Mouse (Mus musculus): ENCODE measurements around the gene Fignl2. TPM values are rescaled to one million over a fixed set of nuclear protein-coding genes. Genes with fewer than 3 reads are reported as not detected.

Fignl2 gene
- polyA plus RNA-seq (2015; fragmentation: Nextera tagmentation; extraction: Ambion mirVana) = 0.04 TPM in 1 of 2 replicates, not detected in the other

DNA sequence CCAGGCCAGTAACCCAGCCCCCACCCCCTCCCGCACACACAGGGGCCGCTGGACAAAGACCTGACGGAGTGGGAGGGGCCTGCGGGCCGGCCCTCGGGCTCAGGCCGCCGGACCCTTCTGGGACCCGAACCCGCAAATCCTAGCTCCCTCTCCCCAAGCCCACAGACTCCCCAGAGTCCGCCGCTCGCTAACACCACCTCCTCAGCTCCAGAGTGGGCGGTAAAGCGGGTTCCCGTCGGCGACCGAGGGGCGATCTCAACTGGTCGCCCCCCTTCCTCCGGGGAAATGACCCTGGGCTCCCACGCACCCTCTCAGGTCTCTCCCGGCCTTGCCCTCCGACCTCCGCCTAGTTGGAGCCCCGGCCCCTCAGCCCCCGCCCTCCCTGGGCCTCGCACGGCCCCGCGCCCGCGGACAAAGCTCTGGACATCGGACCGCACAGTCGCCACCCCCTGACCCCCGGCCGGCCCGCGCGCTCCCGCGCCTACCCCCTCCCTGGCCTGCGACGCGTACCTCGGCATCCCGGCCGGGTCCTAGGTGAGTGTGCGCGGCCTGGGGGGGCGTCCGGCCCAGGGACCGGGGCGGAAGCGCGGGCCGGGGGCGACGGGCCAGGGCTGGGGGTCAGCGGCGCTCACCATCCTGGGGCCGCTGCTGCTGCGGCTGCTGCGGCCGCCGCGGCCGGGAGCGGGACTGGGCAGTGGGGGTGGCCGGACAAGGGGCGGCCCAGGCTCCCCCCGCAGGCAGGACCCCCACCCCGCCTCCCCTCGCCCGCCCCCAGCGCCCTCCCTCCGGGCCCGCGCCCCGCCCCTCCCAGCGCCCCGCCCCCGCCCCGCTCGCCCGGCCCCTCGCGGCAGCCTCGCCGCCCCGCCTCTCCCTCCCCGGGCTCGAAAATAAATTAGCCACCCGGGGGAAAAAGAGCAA is at the start of gene Fignl2:
Fignl2 (minus strand) TSS at position 755 of the 918 bp plus-strand sequence.
- Histone ChIP-seq H3K9ac (ENCODE audit: low read depth, low read length) (peak within 1 kb of the TSS; percentile 71), H3K9me3 (replicated peaks; ENCODE audit: control insufficient read depth, low read length, poor library complexity, severe bottlenecking) (no peaks in the 10 kb centered on the region), H3K36me3 (ENCODE audit: control insufficient read depth, insufficient read depth, low read length) (no peaks in the 10 kb centered on the region), H3K27me3 (ENCODE audit: control insufficient read depth, insufficient read depth, low read depth, low read length) (peaks cover 4% of the 10 kb centered on the region; the same call in 1 of the 2 replicates), H3K4me3 (ENCODE audit: low read depth, low read length) (peak within 1 kb of the TSS; percentile 57), H3K27ac (ENCODE audit: low read length) (peak within 1 kb of the TSS; percentile 49; the same call in 1 of the 2 replicates), H3K4me1 (ENCODE audit: control insufficient read depth, insufficient read depth, low read length) (peaks cover 22% of the 10 kb centered on the region), H3K4me2 (ENCODE audit: low read length) (peak within 1 kb of the TSS; percentile 90)
- under 1% methylated on average over 62 of the region's 96 CpGs for WGBS
- no peak for ATAC-seq

DNA sequence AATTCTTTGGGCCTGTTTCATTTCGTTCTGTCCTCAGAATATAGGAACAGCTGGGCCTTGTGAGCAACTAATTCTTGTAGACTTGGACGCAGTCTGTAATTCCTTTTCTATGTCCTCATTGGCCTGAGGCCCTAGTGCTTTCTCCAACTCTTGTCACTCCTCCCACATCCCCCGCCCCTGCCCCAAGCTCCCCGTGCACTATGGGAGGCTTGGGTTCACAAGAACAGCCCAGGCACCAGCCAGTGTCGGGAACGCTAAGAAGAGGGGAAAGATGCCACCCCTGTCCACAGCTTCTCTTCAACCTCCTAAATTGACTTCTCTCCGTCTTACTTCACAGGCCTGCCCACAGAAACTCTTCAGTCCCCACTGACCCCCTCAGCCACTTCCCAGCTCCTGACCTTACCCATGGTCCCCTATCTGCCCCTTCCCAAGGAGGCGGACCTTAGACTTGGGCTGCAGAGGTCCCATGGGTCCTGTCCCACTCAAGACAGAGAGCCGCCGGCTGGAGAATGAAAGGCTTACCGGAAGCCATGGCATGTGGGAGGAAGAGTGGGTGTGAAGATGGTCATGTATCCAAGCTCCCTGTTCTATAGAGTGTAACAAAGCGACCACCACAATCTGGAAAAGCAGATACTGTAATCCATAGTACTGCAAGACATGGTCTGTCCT is 48.6 kb upstream of the Fignl2 start:
- ATAC-seq = no peak
- no peak overlapping the region for H3K9ac ChIP-seq (ENCODE audit: low read depth, low read length)
- 74% methylated on average over 12 of the region's 12 CpGs for WGBS

DNA sequence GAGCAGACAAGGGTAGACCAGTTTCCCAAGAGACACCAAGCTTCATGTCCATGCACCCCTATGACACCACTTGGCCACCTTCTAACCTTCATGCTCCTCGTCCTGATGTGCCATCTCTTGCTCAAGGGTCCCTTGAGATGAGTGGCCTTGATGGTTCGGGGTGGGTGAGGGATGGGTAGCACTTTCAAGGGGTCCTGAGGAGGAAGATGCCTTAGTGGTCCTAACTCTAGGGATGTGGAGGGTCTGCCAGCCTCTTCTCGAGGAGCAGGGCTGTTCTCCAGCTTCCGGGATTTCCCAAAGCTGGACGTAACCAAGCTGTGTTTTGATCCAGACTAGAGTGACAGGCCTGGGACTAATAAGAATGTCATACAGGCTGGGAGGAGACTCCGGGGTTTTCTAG is 47.2 kb upstream of the Fignl2 start:
- 93% methylated on average over 6 of the region's 6 CpGs for WGBS
- Histone ChIP-seq H3K27ac (ENCODE audit: low read length) (no peak overlapping the region), H3K36me3 (ENCODE audit: control insufficient read depth, insufficient read depth, low read length) (no peaks in the 10 kb centered on the region), H3K4me3 (ENCODE audit: low read depth, low read length) (no peak overlapping the region), H3K4me1 (ENCODE audit: control insufficient read depth, insufficient read depth, low read length) (peaks cover 3% of the 10 kb centered on the region; the same call in 1 of the 2 replicates), H3K9me3 (replicated peaks; ENCODE audit: control insufficient read depth, low read length, poor library complexity, severe bottlenecking) (no peaks in the 10 kb centered on the region), H3K9ac (ENCODE audit: low read depth, low read length) (no peak overlapping the region), H3K27me3 (ENCODE audit: control insufficient read depth, insufficient read depth, low read depth, low read length) (peaks cover 23% of the 10 kb centered on the region), H3K4me2 (ENCODE audit: low read length) (no peak overlapping the region)
- ATAC-seq = no peak

More for the DNA sequence above, 48.6 kb upstream of the Fignl2 start:
- no peak overlapping the region for H3K27ac ChIP-seq (ENCODE audit: low read length)
- H3K4me2 ChIP-seq (ENCODE audit: low read length) = no peak overlapping the region
- H3K9me3 ChIP-seq (replicated peaks; ENCODE audit: control insufficient read depth, low read length, poor library complexity, severe bottlenecking) = no peaks in the 10 kb centered on the region
- no peaks in the 10 kb centered on the region for H3K36me3 ChIP-seq (ENCODE audit: control insufficient read depth, insufficient read depth, low read length)
- H3K27me3 ChIP-seq (ENCODE audit: control insufficient read depth, insufficient read depth, low read depth, low read length) = peaks cover 27% of the 10 kb centered on the region
- H3K4me3 ChIP-seq (ENCODE audit: low read depth, low read length) = no peak overlapping the region
- H3K4me1 ChIP-seq (ENCODE audit: control insufficient read depth, insufficient read depth, low read length) = peaks cover 3% of the 10 kb centered on the region; the same call in 1 of the 2 replicates

DNA sequence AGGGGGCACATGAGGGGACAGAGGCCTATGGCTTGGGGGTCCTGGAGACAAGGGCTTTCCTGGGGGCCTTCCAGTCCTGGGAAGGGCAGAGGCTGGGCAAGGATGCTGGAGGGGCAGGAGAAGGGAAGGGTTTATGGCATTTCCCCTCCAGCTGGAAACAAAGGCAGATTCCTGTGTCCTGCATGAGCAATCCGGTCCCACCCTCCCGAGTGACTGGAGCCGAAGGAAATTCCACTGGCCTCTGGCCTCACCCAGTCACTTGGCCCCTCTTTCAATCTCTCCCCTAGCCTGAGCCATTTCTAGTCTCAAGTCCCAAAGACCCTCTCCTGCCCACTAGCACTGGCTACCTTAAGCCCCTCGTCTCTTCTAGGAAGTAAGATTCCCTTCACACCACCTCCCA is 44.8 kb upstream of the Fignl2 start:
- H3K36me3 ChIP-seq (ENCODE audit: control insufficient read depth, insufficient read depth, low read length) = no peaks in the 10 kb centered on the region
- no peak overlapping the region for H3K4me2 ChIP-seq (ENCODE audit: low read length)
- no peak overlapping the region for H3K9ac ChIP-seq (ENCODE audit: low read depth, low read length)
- H3K4me3 ChIP-seq (ENCODE audit: low read depth, low read length) = no peak overlapping the region
- WGBS = 54% methylated on average over 4 of the region's 4 CpGs
- peaks cover 13% of the 10 kb centered on the region for H3K27me3 ChIP-seq (ENCODE audit: control insufficient read depth, insufficient read depth, low read depth, low read length)
- H3K9me3 ChIP-seq (replicated peaks; ENCODE audit: control insufficient read depth, low read length, poor library complexity, severe bottlenecking) = no peaks in the 10 kb centered on the region
- ATAC-seq = no peak
- H3K27ac ChIP-seq (ENCODE audit: low read length) = no peak overlapping the region
- no peaks in the 10 kb centered on the region for H3K4me1 ChIP-seq (ENCODE audit: control insufficient read depth, insufficient read depth, low read length)

DNA sequence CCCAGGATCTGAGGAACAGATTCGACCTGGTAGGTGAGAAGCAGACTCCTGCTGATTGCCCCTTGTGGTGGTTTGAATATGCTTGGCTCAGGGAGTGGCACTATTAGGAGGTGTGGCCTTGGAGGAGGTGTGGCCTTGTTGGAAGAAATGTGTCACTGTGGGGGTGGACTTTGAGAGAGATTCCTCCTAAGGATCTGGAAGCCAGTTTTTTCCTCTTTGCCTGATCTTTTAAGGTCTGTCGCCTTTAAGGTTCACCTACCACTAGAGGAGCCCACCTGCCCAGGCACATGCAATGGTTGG is 43.9 kb upstream of the Fignl2 start:
- 24% methylated on average over 2 of the region's 2 CpGs for WGBS
- H3K4me2 ChIP-seq (ENCODE audit: low read length) = no peak overlapping the region
- ATAC-seq = no peak

DNA sequence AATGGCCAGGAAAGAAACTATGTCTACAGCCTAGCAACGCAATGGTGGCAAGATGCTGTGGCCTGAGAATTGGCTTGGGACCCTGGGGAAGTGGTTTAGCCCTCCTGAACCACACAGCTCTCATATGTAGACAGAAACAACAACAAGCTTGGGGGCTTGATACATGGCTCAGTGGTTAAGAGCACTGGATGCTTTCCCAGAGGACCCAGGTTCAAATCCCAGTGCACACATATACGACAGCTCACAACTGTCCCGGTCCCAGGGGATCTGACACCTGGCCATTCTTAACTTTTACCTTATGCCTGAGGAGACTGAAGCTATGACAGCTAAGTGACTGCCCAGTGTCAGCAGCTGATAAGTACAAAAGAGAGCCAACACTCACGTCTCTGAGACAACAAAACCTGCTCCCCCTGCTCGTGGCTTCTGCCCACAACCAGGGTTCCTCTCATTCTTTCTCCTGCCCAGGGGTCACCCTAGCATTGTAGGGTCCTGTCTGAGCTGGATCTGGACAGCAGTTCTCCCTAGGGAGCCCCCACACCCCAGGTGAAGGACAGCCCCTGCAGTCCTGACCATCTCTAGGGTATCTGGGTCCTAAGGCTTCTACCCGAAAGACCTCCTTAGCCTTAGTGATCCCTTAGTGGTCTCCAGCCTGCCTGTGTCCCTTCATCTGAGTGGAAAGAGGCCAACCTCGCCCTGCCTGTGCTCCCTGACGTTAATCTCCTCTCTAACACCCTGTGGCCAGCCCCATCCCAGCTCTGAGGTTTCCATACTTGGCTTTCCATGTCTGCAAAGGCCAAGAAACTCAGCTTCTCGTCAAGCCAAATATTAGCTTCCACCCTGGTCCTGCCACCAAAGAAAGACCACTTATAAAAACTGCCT is 43.3 kb upstream of the Fignl2 start:
- WGBS = 71% methylated on average over 9 of the region's 9 CpGs
- Histone ChIP-seq H3K9ac (ENCODE audit: low read depth, low read length) (no peak overlapping the region), H3K9me3 (replicated peaks; ENCODE audit: control insufficient read depth, low read length, poor library complexity, severe bottlenecking) (no peaks in the 10 kb centered on the region), H3K27ac (ENCODE audit: low read length) (no peak overlapping the region), H3K4me1 (ENCODE audit: control insufficient read depth, insufficient read depth, low read length) (no peaks in the 10 kb centered on the region), H3K27me3 (ENCODE audit: control insufficient read depth, insufficient read depth, low read depth, low read length) (no peaks in the 10 kb centered on the region), H3K4me2 (ENCODE audit: low read length) (no peak overlapping the region), H3K4me3 (ENCODE audit: low read depth, low read length) (no peak overlapping the region), H3K36me3 (ENCODE audit: control insufficient read depth, insufficient read depth, low read length) (no peaks in the 10 kb centered on the region)
- ATAC-seq = no peak

More for the DNA sequence above, 43.9 kb upstream of the Fignl2 start:
- H3K36me3 ChIP-seq (ENCODE audit: control insufficient read depth, insufficient read depth, low read length) = no peaks in the 10 kb centered on the region
- no peak overlapping the region for H3K27ac ChIP-seq (ENCODE audit: low read length)
- H3K27me3 ChIP-seq (ENCODE audit: control insufficient read depth, insufficient read depth, low read depth, low read length) = peaks cover 4% of the 10 kb centered on the region
- H3K4me3 ChIP-seq (ENCODE audit: low read depth, low read length) = no peak overlapping the region
- no peaks in the 10 kb centered on the region for H3K4me1 ChIP-seq (ENCODE audit: control insufficient read depth, insufficient read depth, low read length)
- no peak overlapping the region for H3K9ac ChIP-seq (ENCODE audit: low read depth, low read length)
- H3K9me3 ChIP-seq (replicated peaks; ENCODE audit: control insufficient read depth, low read length, poor library complexity, severe bottlenecking) = no peaks in the 10 kb centered on the region

DNA sequence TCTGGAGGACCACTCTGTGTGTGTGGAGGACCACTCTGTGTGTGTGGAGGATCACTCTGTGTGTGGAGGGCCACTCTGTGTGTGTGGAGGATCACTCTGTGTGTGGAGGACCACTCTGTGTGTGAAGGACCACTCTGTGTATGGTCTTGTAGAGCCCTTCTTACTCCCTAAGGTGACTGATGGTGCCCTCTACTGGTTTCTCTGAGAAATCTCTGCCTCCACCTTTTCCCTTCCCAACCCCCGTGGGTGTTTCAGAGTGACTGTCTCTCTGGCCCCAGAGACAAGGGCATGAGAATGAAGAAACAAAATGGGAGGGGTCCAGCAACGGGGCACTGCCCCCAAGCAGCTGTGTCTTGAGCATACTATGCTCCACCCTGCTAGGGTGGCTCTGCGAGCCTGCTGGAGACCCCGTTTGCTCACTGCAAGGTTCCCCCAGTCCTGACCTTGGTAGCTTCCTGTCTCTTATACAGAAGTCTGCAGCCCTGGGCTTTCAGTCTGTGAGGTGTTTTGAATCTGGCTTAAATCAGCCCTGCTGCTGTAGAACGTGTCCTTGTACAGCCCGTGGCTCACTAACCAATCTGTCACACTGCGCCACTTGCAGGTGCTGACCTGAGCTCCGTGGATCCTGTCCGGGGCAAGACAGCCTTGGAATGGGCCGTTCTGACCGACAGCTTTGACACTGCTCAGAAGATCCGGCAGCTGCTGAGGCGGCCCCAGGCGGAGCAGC is 40.2 kb upstream of the Fignl2 start:
- Histone ChIP-seq H3K4me3 (ENCODE audit: low read depth, low read length) (no peak overlapping the region), H3K4me1 (ENCODE audit: control insufficient read depth, insufficient read depth, low read length) (no peaks in the 10 kb centered on the region), H3K9me3 (replicated peaks; ENCODE audit: control insufficient read depth, low read length, poor library complexity, severe bottlenecking) (no peaks in the 10 kb centered on the region; the same call in 1 of the 2 replicates), H3K36me3 (ENCODE audit: control insufficient read depth, insufficient read depth, low read length) (no peaks in the 10 kb centered on the region), H3K9ac (ENCODE audit: low read depth, low read length) (no peak overlapping the region), H3K4me2 (ENCODE audit: low read length) (no peak overlapping the region), H3K27me3 (ENCODE audit: control insufficient read depth, insufficient read depth, low read depth, low read length) (no peaks in the 10 kb centered on the region), H3K27ac (ENCODE audit: low read length) (no peak overlapping the region)
- WGBS = 66% methylated on average over 14 of the region's 14 CpGs
- ATAC-seq = no peak

DNA sequence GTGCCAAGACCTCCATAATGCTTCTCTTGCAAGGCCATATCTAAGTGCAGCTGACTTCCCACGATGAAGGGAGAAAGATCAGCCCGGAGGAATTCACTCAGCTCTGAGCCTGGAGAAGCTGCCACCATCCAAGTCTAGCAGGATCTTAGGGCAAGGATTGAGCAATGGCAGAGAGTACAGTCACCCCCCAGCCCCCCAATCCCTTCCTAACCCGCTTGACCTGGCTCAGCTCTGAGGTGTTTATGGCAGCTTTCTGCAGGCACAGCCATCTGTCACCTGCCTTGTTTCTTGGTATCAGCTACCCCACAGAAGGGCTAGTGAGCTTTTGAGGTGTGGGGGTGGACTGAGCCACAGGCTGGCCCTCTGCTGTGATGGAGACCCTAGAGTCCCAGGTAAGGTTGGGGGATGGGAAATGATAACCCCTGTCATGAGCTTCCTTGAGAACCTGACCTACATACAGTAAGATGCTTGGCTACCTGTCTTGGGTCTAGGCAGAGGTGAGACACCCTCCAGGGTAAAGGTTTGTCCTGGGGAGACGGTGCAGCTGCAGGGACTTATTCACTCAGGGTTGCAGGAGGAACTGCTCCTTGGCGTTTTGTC is 37.2 kb upstream of the Fignl2 start, which contains the start of gene Ankrd33:
Ankrd33 (plus strand) TSS at position 245 of the 600 bp plus-strand sequence.
- H3K27me3 ChIP-seq (ENCODE audit: control insufficient read depth, insufficient read depth, low read depth, low read length) = no peaks in the 10 kb centered on the region
- H3K27ac ChIP-seq (ENCODE audit: low read length) = no peak within 1 kb of the TSS
- ATAC-seq = no peak
- H3K4me2 ChIP-seq (ENCODE audit: low read length) = no peak within 1 kb of the TSS
- H3K9ac ChIP-seq (ENCODE audit: low read depth, low read length) = no peak within 1 kb of the TSS
- H3K9me3 ChIP-seq (replicated peaks; ENCODE audit: control insufficient read depth, low read length, poor library complexity, severe bottlenecking) = no peaks in the 10 kb centered on the region; the same call in 1 of the 2 replicates
- H3K36me3 ChIP-seq (ENCODE audit: control insufficient read depth, insufficient read depth, low read length) = no peaks in the 10 kb centered on the region
- no peak within 1 kb of the TSS for H3K4me3 ChIP-seq (ENCODE audit: low read depth, low read length)
- WGBS = 82% methylated on average over 5 of the region's 5 CpGs
- H3K4me1 ChIP-seq (ENCODE audit: control insufficient read depth, insufficient read depth, low read length) = no peaks in the 10 kb centered on the region

Data from midbrain, embryonic 16.5 days (tissue).